Mouse (Mus musculus) midbrain, embryonic 13.5 days (tissue): ENCODE data around the gene Tmem204. TPM values are rescaled to one million over a fixed set of nuclear protein-coding genes. Genes with fewer than 3 reads are reported as not detected.

Experiments used
- polyA plus RNA-seq: library from polyadenylated mRNA; unstranded; fragments of >200 nt; fragmentation: Nextera tagmentation; extraction: Ambion mirVana; gene quantifications from 2 replicates; pipeline ENCODE4 v1.2.1, GENCODE M21; 2015

Gene Tmem204
- polyA plus RNA-seq, 1 experiment from 2014 or later, result 10.8 TPM

Other genes starting within 250 kb of the Tmem204 start
- 43.9 and 49.7 TPM in 2 replicates for gene Hagh, start 243.4 kb downstream of the Tmem204 start, polyA plus RNA-seq
- gene Fahd1, start 233.2 kb downstream of the Tmem204 start, polyA plus RNA-seq, result 17.9 and 18.4 TPM in 2 replicates
- 0.28 TPM in 1 of 2 replicates, not detected in the other for gene Igfals, start 217.6 kb downstream of the Tmem204 start, polyA plus RNA-seq
- 68.2 and 75.3 TPM in 2 replicates for gene Nubp2, start 197.2 kb downstream of the Tmem204 start, polyA plus RNA-seq
- gene Spsb3, start 196.9 kb downstream of the Tmem204 start, polyA plus RNA-seq, result 71.7 and 74.7 TPM in 2 replicates
- gene Eme2, start 188.5 kb downstream of the Tmem204 start, polyA plus RNA-seq, result 36.8 and 38.4 TPM in 2 replicates
- gene Mrps34, start 188.5 kb downstream of the Tmem204 start, polyA plus RNA-seq, result 73.0 and 82.3 TPM in 2 replicates
- gene Nme3, start 187.1 kb downstream of the Tmem204 start, polyA plus RNA-seq, result 74.1 and 76.8 TPM in 2 replicates
- 83.1 and 83.8 TPM in 2 replicates for gene Mapk8ip3, start 146.6 kb downstream of the Tmem204 start, polyA plus RNA-seq
- gene Jpt2, start 122.9 kb downstream of the Tmem204 start, polyA plus RNA-seq, result 146 and 161 TPM in 2 replicates
- gene Cramp1l, start 67.8 kb downstream of the Tmem204 start, polyA plus RNA-seq, result 7.0 and 8.2 TPM in 2 replicates
- 19.1 and 19.8 TPM in 2 replicates for gene Ift140, start 67.5 kb downstream of the Tmem204 start, polyA plus RNA-seq
- gene Telo2, start 32.4 kb upstream of the Tmem204 start, polyA plus RNA-seq, result 45.3 and 48.0 TPM in 2 replicates
- gene Ptx4, start 37.2 kb upstream of the Tmem204 start, polyA plus RNA-seq, result not detected in 2 replicates
- gene Clcn7, start 49.8 kb upstream of the Tmem204 start, polyA plus RNA-seq, result 29.1 and 29.7 TPM in 2 replicates
- not detected in 2 replicates for gene Ccdc154, start 78.9 kb upstream of the Tmem204 start, polyA plus RNA-seq
- gene Gm38655, start 91.9 kb upstream of the Tmem204 start, polyA plus RNA-seq, result not detected in 2 replicates
- 36.1 and 37.1 TPM in 2 replicates for gene BC003965, start 101.0 kb upstream of the Tmem204 start, polyA plus RNA-seq
- gene Unkl, start 104.8 kb upstream of the Tmem204 start, polyA plus RNA-seq, result 13.0 and 13.4 TPM in 2 replicates
- gene Gnptg, start 156.5 kb upstream of the Tmem204 start, polyA plus RNA-seq, result 86.0 and 90.4 TPM in 2 replicates
- gene Tsr3, start 156.6 kb upstream of the Tmem204 start, polyA plus RNA-seq, result 61.1 and 63.1 TPM in 2 replicates
- gene Baiap3, start 172.8 kb upstream of the Tmem204 start, polyA plus RNA-seq, result 8.7 and 9.2 TPM in 2 replicates
- gene Ube2i, start 191.0 kb upstream of the Tmem204 start, polyA plus RNA-seq, result 672 and 679 TPM in 2 replicates
- not detected in 2 replicates for gene Prss34, start 214.8 kb upstream of the Tmem204 start, polyA plus RNA-seq
- gene Prss28, start 225.1 kb upstream of the Tmem204 start, polyA plus RNA-seq, result not detected in 2 replicates
- not detected in 2 replicates for gene Prss29, start 235.1 kb upstream of the Tmem204 start, polyA plus RNA-seq